9 mouse cellular contexts compared by ENCODE assay signal in the genomic region with DNA sequence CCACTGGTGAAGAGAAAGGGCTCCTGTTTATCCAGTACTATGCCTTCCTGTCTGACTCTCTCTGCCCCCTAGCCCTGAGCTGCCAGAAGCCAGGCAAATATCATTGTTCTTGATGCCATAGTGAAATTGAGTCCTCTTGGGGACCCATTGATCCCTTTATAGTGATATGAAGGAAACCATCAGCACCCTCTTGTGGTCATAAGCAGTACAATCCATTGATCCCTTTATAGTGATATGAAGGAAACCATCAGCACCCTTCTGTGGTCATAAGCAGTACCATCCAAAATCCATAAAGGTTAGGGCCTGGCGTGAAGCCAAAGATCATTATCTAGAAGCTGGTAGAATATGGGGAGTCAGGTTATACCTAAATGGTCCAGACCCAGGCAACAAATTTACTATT. TPM values are rescaled to one million over a fixed set of nuclear protein-coding genes. Genes with fewer than 3 reads are reported as not detected.
A peak's percentile ranks its signal among the peaks of the same experiment; 100 is the strongest.
DNase-seq lines count a peak whose midpoint lies in the region; ATAC-seq and TF ChIP-seq lines count a peak whose summit lies in the region.
"Had no signal": no experiment of that assay in that cellular context is flagged by ENCODE, and none has a peak within 500 bp of the region (broad histone marks: within the 10 kb centered on the region; RNA-seq: fewer than 3 reads in every experiment).

No protein-coding gene starts in this region.

- no peaks in the 10 kb centered on the region for H3K27me3 ChIP-seq in hindbrain, embryonic 12.5 days
- H3K27me3 ChIP-seq in spleen, adult 2 months (ENCODE audit: control insufficient read depth, insufficient read depth, low read length), result no peaks in the 10 kb centered on the region

- TF ChIP-seq POLR2A in cortical plate, adult 2 months (IDR thresholded peaks at IDR 0.05; ENCODE audit: extremely low read depth, insufficient read depth, low read length), result no peak
- no peak for TF ChIP-seq POLR2A in spleen, adult 2 months (IDR thresholded peaks at IDR 0.05; ENCODE audit: low read depth, low read length)

- no peak for DNase-seq in cerebellum, adult 18-20 months
- DNase-seq in B cell, adult 2 months, result peak; percentile 76 to 78
- DNase-seq in layer of hippocampus, adult 9-11 months, result peak; percentile 52
- peak; percentile 90 for DNase-seq in lung, postnatal 36 days
- peak; percentile 36 to 47 for DNase-seq in spleen, adult 2 months (ENCODE audit: low read depth in 1 of 2, low spot score in 2 of 2)

- H3K4me3 ChIP-seq in cortical plate, adult 2 months (ENCODE audit: insufficient read depth, low read length), result no peak overlapping the region
- no peak overlapping the region for H3K4me3 ChIP-seq in hindbrain, embryonic 12.5 days
- no peak overlapping the region for H3K4me3 ChIP-seq in spleen, adult 2 months (ENCODE audit: extremely low read depth, insufficient read depth, insufficient read length)

- peak; percentile 52; the same call in 1 of the 2 replicates for ATAC-seq in cerebellum, adult (ENCODE audit: insufficient number of reproducible peaks, low FRiP score, low TSS enrichment)
- ATAC-seq in hindbrain, embryonic 12.5 days (ENCODE audit: low FRiP score), result peak; percentile 72; the same call in 1 of the 2 replicates

- no peaks in the 10 kb centered on the region for H3K36me3 ChIP-seq in hindbrain, embryonic 12.5 days
- no peaks in the 10 kb centered on the region for H3K36me3 ChIP-seq in spleen, adult 2 months (ENCODE audit: control insufficient read depth, insufficient read depth, low read length)

- TF ChIP-seq CTCF in cortical plate, adult 2 months (IDR thresholded peaks at IDR 0.05; ENCODE audit: extremely low read depth, insufficient read depth, low read length), result peak; percentile 29; the same call in 1 of the 2 replicates
- no peak for TF ChIP-seq CTCF in spleen, adult 2 months (IDR thresholded peaks at IDR 0.05; ENCODE audit: extremely low read depth, insufficient read depth, insufficient read length, insufficient replicate concordance)

- no peak overlapping the region for H3K4me2 ChIP-seq in hindbrain, embryonic 12.5 days (replicated peaks)

- H3K4me1 ChIP-seq in cortical plate, adult 2 months (ENCODE audit: control insufficient read depth, insufficient read depth, low read length), result no peaks in the 10 kb centered on the region; the same call in 1 of the 2 replicates
- no peaks in the 10 kb centered on the region for H3K4me1 ChIP-seq in hindbrain, embryonic 12.5 days
- no peaks in the 10 kb centered on the region for H3K4me1 ChIP-seq in spleen, adult 2 months (ENCODE audit: control insufficient read depth, insufficient read depth, insufficient read length)

- H3K27ac ChIP-seq in cortical plate, adult 2 months (ENCODE audit: insufficient read depth, low read length), result no peak overlapping the region
- no peak overlapping the region for H3K27ac ChIP-seq in hindbrain, embryonic 12.5 days
- H3K27ac ChIP-seq in spleen, adult 2 months (ENCODE audit: insufficient read depth, low read length), result no peak overlapping the region

- no peaks in the 10 kb centered on the region for H3K9me3 ChIP-seq in hindbrain, embryonic 12.5 days (replicated peaks)

- 77% methylated on average over 1 of the region's 1 CpGs for WGBS in hindbrain, embryonic 12.5 days
- WGBS in spleen, adult 2 months, result 35% methylated on average over 1 of the region's 1 CpGs

- H3K9ac ChIP-seq in hindbrain, embryonic 12.5 days, result no peak overlapping the region

RNA-seq across cellular contexts. Expression of gene Klrb1f, which starts 21.3 kb away (rescaled TPM):
- polyA plus RNA-seq in cortical plate, adult 2 months (2012; rRNA removed), result 0.09 TPM in 1 of 2 replicates, not detected in the other
- polyA plus RNA-seq in hindbrain, embryonic 12.5 days (2016; fragmentation: Nextera tagmentation; extraction: Ambion mirVana), result 0.18 and 0.45 TPM in 2 replicates
- polyA plus RNA-seq in spleen, adult 2 months (2012; rRNA removed), result 1.6 and 1.8 TPM in 2 replicates
- polyA plus RNA-seq: C2C12 had no signal

RNA-seq across cellular contexts. Expression of gene Clec2e, which starts 33.7 kb away (rescaled TPM):
- polyA plus RNA-seq in cortical plate, adult 2 months (2012; rRNA removed), result not detected in 2 replicates
- not detected in 2 replicates for polyA plus RNA-seq in hindbrain, embryonic 12.5 days (2016; fragmentation: Nextera tagmentation; extraction: Ambion mirVana)
- polyA plus RNA-seq in spleen, adult 2 months (2012; rRNA removed), result not detected in 2 replicates
- polyA plus RNA-seq: C2C12 had no signal

Comparison
In these comparisons a context has a peak if more than half of its experiments do, and no peak if none do; other contexts are left out.
1. DNase-seq: peak in B cell, adult 2 months (2 of 2), layer of hippocampus, adult 9-11 months (single experiment), lung, postnatal 36 days (single experiment) and spleen, adult 2 months (2 of 2); none in cerebellum, adult 18-20 months (0 of 2).